Mouse (Mus musculus) myocyte (in vitro differentiated cells): ENCODE results near the gene Prl2c3. TPM values are rescaled to one million over a fixed set of nuclear protein-coding genes. Genes with fewer than 3 reads are reported as not detected.
"Not testable (repeated sequence)": the region's sequence is repeated elsewhere in the genome, so short reads cannot be mapped to it uniquely, and the experiment has no call there.

Experiments used
- H3K27me3 ChIP-seq: one replicate; pipeline ENCODE4 v1.6.1; 2011; ENCODE audit not compliant: control insufficient read depth, insufficient read depth, insufficient read length
- H3K36me3 ChIP-seq: one replicate; pipeline ENCODE4 v1.6.1; 2011; ENCODE audit not compliant: control insufficient read depth, insufficient read depth
- H3K4me2 ChIP-seq: one replicate; pipeline ENCODE4 v1.6.1; 2011; ENCODE audit warnings: low read depth, control low read depth
- H3K4me3 ChIP-seq: one replicate; pipeline ENCODE4 v1.5.1; 2011; ENCODE audit warnings: mild to moderate bottlenecking, control low read depth, moderate library complexity
- H3K79me2 ChIP-seq: one replicate; pipeline ENCODE4 v1.6.1; 2011; ENCODE audit not compliant: control insufficient read depth, insufficient read depth
- H3ac ChIP-seq: one replicate; pipeline ENCODE4 v1.6.1; 2011; ENCODE audit not compliant: control insufficient read depth, insufficient read length
- CEBPB ChIP-seq: IDR thresholded peaks from 2 replicates; pipeline ENCODE4 v1.6.1; 2011; ENCODE audit warnings: mild to moderate bottlenecking, moderate library complexity; ENCODE audit not compliant: poor library complexity, insufficient read depth, severe bottlenecking
- E2F4 ChIP-seq: IDR thresholded peaks from one replicate; pipeline ENCODE4 v1.6.1; 2011; ENCODE audit warnings: mild to moderate bottlenecking, control low read depth, moderate library complexity; ENCODE audit not compliant: insufficient read depth
- MAX ChIP-seq: IDR thresholded peaks from one replicate; pipeline ENCODE4 v1.6.1; 2011; ENCODE audit warnings: low read depth, mild to moderate bottlenecking, control low read depth
- MYOD1 ChIP-seq, 3 experiments: IDR thresholded peaks; one replicate each; pipeline ENCODE4 v1.6.1; 2011; ENCODE audit warnings: control low read depth in 2 of 3, low read depth in 2 of 3, mild to moderate bottlenecking in 2 of 3, moderate library complexity in 1 of 3; ENCODE audit not compliant: insufficient read length in 2 of 3, control insufficient read depth in 1 of 3
- MYOG ChIP-seq, 3 experiments: IDR thresholded peaks; one replicate each; pipeline ENCODE4 v1.6.1; 2011; ENCODE audit warnings: control low read depth in 2 of 3, low read depth in 2 of 3, mild to moderate bottlenecking in 2 of 3; ENCODE audit not compliant: insufficient read length in 2 of 3, control insufficient read depth in 1 of 3, insufficient read depth in 1 of 3
- POLR2A ChIP-seq: IDR thresholded peaks from one replicate; pipeline ENCODE4 v1.6.1; 2011; ENCODE audit warnings: low read depth, mild to moderate bottlenecking, control low read depth, moderate library complexity; ENCODE audit not compliant: insufficient read length
- POLR2AphosphoS2 ChIP-seq: IDR thresholded peaks from one replicate; pipeline ENCODE4 v1.6.1; 2011; ENCODE audit warnings: low read depth, control low read depth; ENCODE audit not compliant: insufficient read length
- REST ChIP-seq: IDR thresholded peaks from one replicate; pipeline ENCODE4 v1.6.1; 2011; ENCODE audit warnings: mild to moderate bottlenecking, control low read depth, moderate library complexity; ENCODE audit not compliant: insufficient read depth, insufficient read length
- SRF ChIP-seq: IDR thresholded peaks from one replicate; pipeline ENCODE4 v1.6.1; 2011; ENCODE audit warnings: low read depth; ENCODE audit not compliant: control insufficient read depth, insufficient read length
- TCF12 ChIP-seq: IDR thresholded peaks from one replicate; pipeline ENCODE4 v1.6.1; 2011; ENCODE audit warnings: mild to moderate bottlenecking, control low read depth; ENCODE audit not compliant: poor library complexity, insufficient read depth, severe bottlenecking
- TCF3 ChIP-seq: IDR thresholded peaks from one replicate; pipeline ENCODE4 v1.6.1; 2011; ENCODE audit warnings: low read depth, control low read depth; ENCODE audit not compliant: insufficient read length
- USF1 ChIP-seq: IDR thresholded peaks from one replicate; pipeline ENCODE4 v1.6.1; 2011; ENCODE audit warnings: low read depth, mild to moderate bottlenecking, control low read depth, moderate library complexity
- polyA plus RNA-seq: library from polyadenylated mRNA; unstranded; fragments of >200 nt; fragmentation: generic; extraction: Trizol; gene quantifications from one replicate; pipeline ENCODE4 v1.2.1, GENCODE M21; 2012; ENCODE audit warnings: missing spikeins

Prl2c3 gene
- polyA plus RNA-seq: 0.95 TPM

GRCm38 (mm10) chr13:12799979-12800378 is at the start of gene Prl2c3:
Gene Prl2c3 (minus strand): TSS chr13:12800079.
- H3K79me2 ChIP-seq, H3K36me3 ChIP-seq, H3K27me3 ChIP-seq, H3K4me2 ChIP-seq, H3K4me3 ChIP-seq, H3ac ChIP-seq: not testable (repeated sequence)

GRCm38 (mm10) chr13:12848254-12848653 is 48.4 kb upstream of the Prl2c3 start:
- not testable (repeated sequence) for H3ac ChIP-seq, H3K4me3 ChIP-seq, H3K79me2 ChIP-seq, H3K36me3 ChIP-seq, H3K27me3 ChIP-seq, H3K4me2 ChIP-seq

- not testable (repeated sequence) for H3ac ChIP-seq, H3K4me3 ChIP-seq, H3K79me2 ChIP-seq, H3K36me3 ChIP-seq, H3K27me3 ChIP-seq, H3K4me2 ChIP-seq
Observed at GRCm38 (mm10) chr13:12844701-12845100, 44.8 kb upstream of the Prl2c3 start.

- not testable (repeated sequence) for H3ac ChIP-seq, H3K27me3 ChIP-seq, H3K79me2 ChIP-seq, H3K4me2 ChIP-seq, H3K36me3 ChIP-seq, H3K4me3 ChIP-seq
Observed at GRCm38 (mm10) chr13:12837546-12837945, 37.7 kb upstream of the Prl2c3 start.

GRCm38 (mm10) chr13:12831769-12832168 is 31.9 kb upstream of the Prl2c3 start:
- H3K27me3 ChIP-seq: no peaks in the 10 kb centered on the region
- H3K79me2 ChIP-seq: no peaks in the 10 kb centered on the region
- no peak overlapping the region for H3K4me3 ChIP-seq
- H3ac ChIP-seq: no peak overlapping the region
- no peaks in the 10 kb centered on the region for H3K36me3 ChIP-seq
- TF ChIP-seq MYOG (IDR thresholded peaks at IDR 0.05; ENCODE audit: control insufficient read depth in 1 of 3, insufficient read depth in 1 of 3, insufficient read length in 2 of 3, low read depth in 2 of 3) (no peak), E2F4 (no peak), POLR2AphosphoS2 (no peak), REST (no peak), SRF (no peak), MAX (no peak), USF1 (no peak), TCF3 (no peak), POLR2A (no peak), TCF12 (no peak)
- no peak overlapping the region for H3K4me2 ChIP-seq

- no peaks in the 10 kb centered on the region for H3K27me3 ChIP-seq
- H3K4me3 ChIP-seq: no peak overlapping the region
- H3K36me3 ChIP-seq: no peaks in the 10 kb centered on the region
- TF ChIP-seq POLR2AphosphoS2 (no peak), SRF (no peak), REST (no peak), MYOD1 (IDR thresholded peaks at IDR 0.05; ENCODE audit: control insufficient read depth in 1 of 3, insufficient read length in 2 of 3, low read depth in 2 of 3) (no peak), E2F4 (no peak), TCF3 (no peak), TCF12 (no peak), CEBPB (no peak), USF1 (no peak), MAX (no peak), POLR2A (no peak), MYOG (IDR thresholded peaks at IDR 0.05; ENCODE audit: control insufficient read depth in 1 of 3, insufficient read depth in 1 of 3, insufficient read length in 2 of 3, low read depth in 2 of 3) (no peak)
- no peaks in the 10 kb centered on the region for H3K79me2 ChIP-seq
- H3ac ChIP-seq: no peak overlapping the region
- H3K4me2 ChIP-seq: no peak overlapping the region
Observed at GRCm38 (mm10) chr13:12829031-12829430, 29.2 kb upstream of the Prl2c3 start.

- not testable (repeated sequence) for H3K4me3 ChIP-seq, H3K36me3 ChIP-seq, H3K27me3 ChIP-seq
Observed at GRCm38 (mm10) chr13:12824500-12825176, 24.8 kb upstream of the Prl2c3 start.

GRCm38 (mm10) chr13:12813734-12814424 is 14.0 kb upstream of the Prl2c3 start:
- not testable (repeated sequence) for H3K36me3 ChIP-seq, H3K4me3 ChIP-seq, H3K27me3 ChIP-seq, H3ac ChIP-seq, H3K79me2 ChIP-seq, H3K4me2 ChIP-seq

More at GRCm38 (mm10) chr13:12824500-12825176, 24.8 kb upstream of the Prl2c3 start:
- H3ac ChIP-seq, H3K79me2 ChIP-seq, H3K4me2 ChIP-seq: not testable (repeated sequence)
